Mouse (Mus musculus) left cerebral cortex, postnatal 4 days (tissue): ENCODE data around the gene Ttc4. TPM values are rescaled to one million over a fixed set of nuclear protein-coding genes. Genes with fewer than 3 reads are reported as not detected.
A peak's percentile ranks its signal among the peaks of the same experiment; 100 is the strongest.

Experiments
- DNase-seq: peaks from one replicate; pipeline ENCODE4 v3.0.0-alpha.2; 2022
- intact Hi-C: fragments of 180-260 bp; cut with DNase I; formaldehyde crosslinking; loops from one replicate; pipeline ENCODE4 v1.15.1; 2025
- total RNA-seq, 2 experiments: library from RNA; stranded (reverse); gene quantifications; 2 replicates each; pipeline ENCODE4 v1.2.3; 2021

The Ttc4 gene
- total RNA-seq, 2 experiments from 2014 or later = 57.4 to 62.1 TPM

- no peak for DNase-seq
- intact Hi-C loops = no loop called here
Observed at GRCm38 (mm10) chr4:106652546-106652945, 26.2 kb downstream of the Ttc4 start.

- intact Hi-C loops = no loop called here
- DNase-seq = peak; percentile 99
Observed at GRCm38 (mm10) chr4:106650833-106651527, 27.8 kb downstream of the Ttc4 start, which contains the start of gene Pars2. Gene Pars2 (plus strand): TSS chr4:106651069.

GRCm38 (mm10) chr4:106647137-106647536 lies 31.6 kb downstream of the Ttc4 start:
- intact Hi-C loops = no loop called here
- no peak for DNase-seq

GRCm38 (mm10) chr4:106645797-106646196 lies 32.9 kb downstream of the Ttc4 start:
- intact Hi-C loops = no loop called here

GRCm38 (mm10) chr4:106644218-106644610 lies 34.5 kb downstream of the Ttc4 start:
- DNase-seq = no peak
- intact Hi-C loops = no loop called here

More at GRCm38 (mm10) chr4:106645797-106646196, 32.9 kb downstream of the Ttc4 start:
- no peak for DNase-seq

- intact Hi-C loops = no loop called here
- no peak for DNase-seq
Observed at GRCm38 (mm10) chr4:106643483-106644217, 35.1 kb downstream of the Ttc4 start.

GRCm38 (mm10) chr4:106634086-106634479 lies 44.7 kb downstream of the Ttc4 start:
- peak; percentile 65 for DNase-seq

GRCm38 (mm10) chr4:106633281-106634085 lies 45.3 kb downstream of the Ttc4 start:
- intact Hi-C loops = no loop called here
- DNase-seq = peak; percentile 50

More at GRCm38 (mm10) chr4:106634086-106634479, 44.7 kb downstream of the Ttc4 start:
- intact Hi-C loops = no loop called here

- DNase-seq = no peak
- intact Hi-C loops = no loop called here
Observed at GRCm38 (mm10) chr4:106632313-106632712, 46.4 kb downstream of the Ttc4 start.

- intact Hi-C loops = loop anchor here (1.0 kb wide), 1 partner anchor 78 kb away; no protein-coding TSS in a partner anchor
- DNase-seq = peak; percentile 80
Observed at GRCm38 (mm10) chr4:106630333-106631220, 48.2 kb downstream of the Ttc4 start.

GRCm38 (mm10) chr4:106629374-106629773 lies 49.4 kb downstream of the Ttc4 start:
- intact Hi-C loops = no loop called here
- DNase-seq = no peak

GRCm38 (mm10) chr4:106628650-106629360 lies 49.9 kb downstream of the Ttc4 start:
- no peak for DNase-seq
- intact Hi-C loops = no loop called here

GRCm38 (mm10) chr4:106627809-106628208 lies 50.9 kb downstream of the Ttc4 start:
- DNase-seq = peak; percentile 48
- intact Hi-C loops = no loop called here

- no peak for DNase-seq
- intact Hi-C loops = no loop called here
Observed at GRCm38 (mm10) chr4:106624271-106624670, 54.5 kb downstream of the Ttc4 start.

- intact Hi-C loops = no loop called here
- DNase-seq = peak; percentile 62
Observed at GRCm38 (mm10) chr4:106622712-106623111, 56.0 kb downstream of the Ttc4 start.

GRCm38 (mm10) chr4:106622030-106622493 lies 56.7 kb downstream of the Ttc4 start, which contains the start of gene Ttc22:
Gene Ttc22 (plus strand): TSS chr4:106622432.
- peak; percentile 64 for DNase-seq
- intact Hi-C loops = no loop called here

- DNase-seq = no peak
- intact Hi-C loops = no loop called here
Observed at GRCm38 (mm10) chr4:106621428-106621827, 57.3 kb downstream of the Ttc4 start.

- DNase-seq = no peak
- intact Hi-C loops = loop anchor here (5.0 to 10.0 kb wide), 2 partner anchors 88 to 216 kb away; no protein-coding TSS in a partner anchor
Observed at GRCm38 (mm10) chr4:106618898-106619297, 59.8 kb downstream of the Ttc4 start.

- intact Hi-C loops = loop anchor here (5.0 to 10.0 kb wide), 2 partner anchors 90 to 218 kb away; no protein-coding TSS in a partner anchor
- no peak for DNase-seq
Observed at GRCm38 (mm10) chr4:106617056-106617455, 61.7 kb downstream of the Ttc4 start, which contains the start of gene Lexm. Gene Lexm (minus strand): TSS chr4:106617241.
